Mouse (Mus musculus) kidney, adult 9 months (tissue): Measurements from ENCODE around the gene Iqsec2.

Experiments
- DNase-seq: peaks from one replicate; pipeline ENCODE4 v3.0.0; 2022

Gene Iqsec2

DNA sequence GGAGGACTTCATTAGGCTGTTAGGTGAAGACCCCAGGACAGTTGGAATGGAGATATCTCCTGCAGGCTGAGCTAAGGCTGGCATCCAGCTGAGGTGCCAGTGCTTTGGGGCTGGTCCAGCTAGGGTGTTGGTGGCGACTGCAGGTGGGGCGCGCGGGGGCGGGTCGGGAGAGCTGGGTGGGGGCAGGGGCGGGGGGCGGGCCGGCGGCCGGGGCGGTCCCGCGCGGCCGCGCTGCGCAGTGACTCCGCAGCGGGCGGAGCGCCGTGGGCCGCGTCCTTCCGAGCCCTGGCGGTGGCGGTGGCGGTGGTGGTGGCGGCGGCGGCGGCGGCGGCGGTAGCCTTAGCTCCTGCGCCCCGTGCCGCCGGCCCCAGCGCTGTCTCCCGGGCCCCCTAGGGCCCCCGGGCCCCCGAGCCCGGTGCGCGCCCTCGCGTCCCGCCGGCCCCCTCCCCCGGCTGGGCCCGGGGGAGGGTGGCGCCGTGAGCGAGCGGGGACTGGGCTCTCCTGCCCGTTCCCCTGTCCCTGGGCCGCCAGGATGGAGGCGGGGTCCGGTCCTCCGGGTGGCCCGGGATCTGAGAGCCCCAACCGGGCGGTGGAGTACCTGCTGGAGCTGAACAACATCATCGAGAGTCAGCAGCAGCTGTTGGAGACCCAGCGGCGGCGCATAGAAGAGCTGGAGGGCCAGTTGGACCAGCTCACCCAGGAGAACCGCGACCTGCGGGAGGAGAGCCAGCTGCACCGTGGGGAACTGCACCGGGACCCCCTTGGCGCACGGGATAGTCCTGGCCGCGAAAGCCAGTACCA lies at the start of gene Iqsec2:
Gene Iqsec2 (plus strand): TSS at position 328 of the 801 bp plus-strand sequence.
- no peak for DNase-seq

DNA sequence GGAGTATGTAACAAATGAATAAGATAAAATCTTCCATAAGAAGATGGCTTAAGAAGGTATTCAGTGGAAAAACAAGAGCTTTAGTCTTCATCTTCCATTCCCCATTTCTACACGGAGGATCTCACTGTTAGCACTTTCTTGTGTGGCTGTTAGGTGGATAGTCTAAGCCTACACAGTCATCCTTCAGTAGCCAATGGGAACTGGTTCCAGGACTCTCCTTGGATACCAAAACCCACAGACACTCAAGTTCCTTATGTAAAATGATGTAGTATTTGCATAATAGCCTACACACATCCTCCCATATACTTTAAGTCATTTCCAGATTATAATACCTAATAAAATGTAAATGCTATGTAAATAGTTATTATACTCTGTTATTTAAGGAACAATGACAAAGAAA lies 46.5 kb upstream of the Iqsec2 start:
- DNase-seq, result no peak

DNA sequence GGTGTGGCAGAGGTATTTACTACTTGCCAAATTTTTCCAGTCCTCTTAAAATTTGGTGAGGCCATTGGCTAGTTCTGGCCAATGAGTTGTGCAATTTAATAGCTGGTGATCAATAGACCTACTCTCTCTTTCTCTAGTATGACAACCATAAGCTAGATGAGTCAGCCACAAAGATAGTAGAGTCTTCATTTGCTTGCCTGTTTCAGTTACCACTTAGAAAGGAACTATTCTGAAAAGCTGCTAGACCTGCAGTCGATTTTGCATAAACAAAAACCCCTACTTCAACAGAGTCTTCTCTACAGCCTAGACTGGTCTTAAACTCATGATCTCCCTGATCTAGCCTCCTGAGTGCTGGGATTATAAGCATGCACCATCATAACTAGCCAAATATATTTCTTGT lies 22.4 kb upstream of the Iqsec2 start:
- no peak for DNase-seq

DNA sequence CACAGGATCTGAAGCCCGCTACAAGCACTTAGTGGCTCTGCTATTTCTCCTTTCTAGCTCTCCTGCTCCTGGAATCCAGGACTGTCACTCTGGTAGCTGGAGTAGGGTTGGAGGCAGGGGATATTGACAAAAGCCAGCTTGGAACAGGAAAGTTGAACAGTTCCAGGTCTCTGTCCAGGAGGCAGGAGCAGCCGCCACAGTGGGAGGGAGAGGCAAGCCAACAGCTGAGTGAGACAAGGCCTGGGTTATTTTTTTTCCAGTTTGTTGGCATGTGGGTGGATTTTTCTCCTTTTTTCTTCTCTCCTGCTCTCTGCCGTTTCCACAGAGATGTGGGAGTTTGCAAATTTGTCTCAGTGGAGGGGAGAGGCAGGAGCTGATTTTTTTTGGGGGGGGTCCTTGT lies 13.3 kb upstream of the Iqsec2 start:
- no peak for DNase-seq

GRCm38 (mm10) chrX:152132029-152132428 lies 12.0 kb upstream of the Iqsec2 start:
- no peak for DNase-seq

- DNase-seq, result no peak
Measured at GRCm38 (mm10) chrX:152135195-152135594, 8.9 kb upstream of the Iqsec2 start.

GRCm38 (mm10) chrX:152144742-152145214 lies 710 bp downstream of the Iqsec2 start:
- DNase-seq, result no peak

- DNase-seq, result no peak
Measured at GRCm38 (mm10) chrX:152146150-152146549, 2.1 kb downstream of the Iqsec2 start.

GRCm38 (mm10) chrX:152146691-152147090 lies 2.6 kb downstream of the Iqsec2 start:
- DNase-seq, result no peak

DNA sequence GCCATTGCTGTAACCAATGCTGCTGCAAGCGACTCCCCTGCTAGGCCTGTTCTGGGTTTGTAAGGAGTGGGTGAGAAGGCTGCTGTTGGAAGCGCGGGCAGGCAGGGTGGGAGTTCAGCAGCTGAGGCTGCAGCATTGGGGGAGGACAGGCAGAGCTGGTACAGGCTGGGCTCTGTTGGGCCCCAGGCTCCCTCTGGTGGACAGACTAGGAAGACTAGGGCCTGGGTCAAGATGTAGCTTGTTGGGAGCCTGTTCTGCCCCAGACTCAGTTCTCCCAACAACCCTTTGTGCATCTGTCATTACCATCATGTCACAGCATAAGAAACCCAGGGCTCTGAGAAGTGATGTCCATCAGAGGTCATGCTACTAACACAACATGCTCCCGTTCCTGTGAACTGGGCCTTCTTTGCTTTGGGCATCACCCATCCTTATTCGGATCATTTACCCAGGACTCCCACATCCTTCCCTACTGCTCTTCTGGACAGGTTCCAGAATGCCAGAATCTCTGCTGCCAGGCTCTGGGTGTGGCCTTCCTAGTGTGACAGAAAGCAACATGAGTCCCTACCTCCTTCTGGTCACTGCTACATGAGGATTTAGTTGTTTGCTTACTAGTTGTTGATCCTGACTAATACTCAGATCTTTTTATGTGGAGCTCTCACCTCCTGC lies 3.5 kb downstream of the Iqsec2 start:
- DNase-seq, result peak; percentile 58

DNA sequence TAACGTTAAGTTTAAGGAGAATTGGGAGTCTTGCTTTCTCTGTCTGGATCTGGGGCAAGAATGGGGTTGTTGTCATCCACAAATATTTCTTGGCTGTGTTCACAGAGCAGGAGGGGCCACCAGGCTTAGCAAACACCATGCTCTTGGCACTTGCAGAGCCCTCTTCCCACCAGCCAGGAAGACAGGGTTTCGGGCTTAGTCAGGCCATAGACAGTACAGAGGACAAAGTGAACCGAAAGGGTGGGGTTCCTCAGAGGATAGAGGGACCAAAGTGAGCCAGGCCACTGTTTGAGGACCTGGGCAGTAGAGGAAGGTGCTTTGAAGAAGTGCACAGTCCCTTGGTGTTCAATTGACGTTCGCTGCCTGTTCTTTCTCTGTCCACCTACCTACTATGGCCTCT lies 4.6 kb downstream of the Iqsec2 start:
- DNase-seq, result no peak

DNA sequence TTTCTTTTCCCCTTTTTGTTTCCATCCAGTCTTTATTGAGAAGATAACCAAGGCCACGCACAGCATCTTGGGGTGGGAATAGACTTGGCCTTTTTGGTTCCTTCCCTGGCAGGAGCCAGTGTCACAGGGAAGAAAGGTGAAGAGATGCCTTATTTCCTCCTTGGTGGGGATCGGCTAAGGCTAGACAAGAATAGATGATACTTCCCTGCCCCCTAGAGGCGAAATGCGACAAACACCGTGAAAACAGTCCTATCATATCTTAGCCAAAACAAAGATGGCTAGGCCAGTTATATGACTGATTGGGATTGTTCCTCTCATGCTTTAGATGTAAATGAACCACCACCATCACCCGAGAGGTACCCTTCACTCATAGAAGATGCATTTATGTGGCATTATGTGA lies 7.6 kb downstream of the Iqsec2 start:
- peak; percentile 64 for DNase-seq

- no peak for DNase-seq
Measured at GRCm38 (mm10) chrX:152158294-152158693, 14.2 kb downstream of the Iqsec2 start.

DNA sequence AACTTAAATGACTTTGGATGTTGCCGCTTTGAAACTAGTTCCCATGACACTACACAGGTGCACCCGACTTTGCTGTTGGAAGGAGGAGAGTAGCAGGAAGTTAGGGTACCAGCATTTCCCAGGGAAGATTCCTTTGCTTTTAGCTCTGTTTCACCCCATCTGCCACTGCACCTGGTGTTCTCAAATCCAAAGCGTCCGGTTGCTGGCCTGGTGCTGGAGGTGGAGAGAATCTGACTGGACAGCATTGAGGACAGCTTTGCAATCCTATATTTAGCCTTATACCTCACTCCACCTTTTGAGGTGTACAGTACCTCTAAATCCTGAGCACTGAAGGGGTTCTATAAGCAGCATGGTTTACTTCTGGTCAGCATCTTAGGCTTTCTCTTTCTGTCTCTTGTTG lies 17.3 kb downstream of the Iqsec2 start:
- DNase-seq, result no peak

GRCm38 (mm10) chrX:152164061-152164460 lies 20.0 kb downstream of the Iqsec2 start:
- DNase-seq, result no peak

- DNase-seq, result no peak
Measured at GRCm38 (mm10) chrX:152166161-152166560, 22.1 kb downstream of the Iqsec2 start.

- no peak for DNase-seq
Measured at GRCm38 (mm10) chrX:152168521-152168920, 24.5 kb downstream of the Iqsec2 start.

GRCm38 (mm10) chrX:152171041-152172026 lies 27.3 kb downstream of the Iqsec2 start:
- no peak for DNase-seq

GRCm38 (mm10) chrX:152172487-152172935 lies 28.4 kb downstream of the Iqsec2 start:
- DNase-seq, result peak; percentile 41

DNA sequence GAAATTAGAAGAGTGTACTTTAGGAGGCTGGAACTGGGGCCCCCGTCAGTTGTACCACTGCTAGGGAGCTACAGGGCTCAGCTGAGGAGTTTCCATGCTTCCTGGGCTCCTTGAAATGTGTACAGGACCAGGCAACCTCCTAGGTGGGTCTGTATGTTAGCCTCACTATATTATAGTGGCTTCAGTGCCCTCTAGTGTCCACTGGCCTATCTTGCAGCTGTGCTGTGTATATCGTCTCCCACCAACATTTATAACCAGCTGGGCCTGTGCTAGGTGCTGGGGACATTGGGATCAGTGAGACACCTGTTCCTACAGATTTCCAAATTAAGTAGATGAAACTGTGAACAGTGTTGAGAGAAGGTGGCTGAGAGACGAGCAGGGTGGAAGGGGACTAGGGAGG lies 31.2 kb downstream of the Iqsec2 start:
- DNase-seq, result peak; percentile 54

DNA sequence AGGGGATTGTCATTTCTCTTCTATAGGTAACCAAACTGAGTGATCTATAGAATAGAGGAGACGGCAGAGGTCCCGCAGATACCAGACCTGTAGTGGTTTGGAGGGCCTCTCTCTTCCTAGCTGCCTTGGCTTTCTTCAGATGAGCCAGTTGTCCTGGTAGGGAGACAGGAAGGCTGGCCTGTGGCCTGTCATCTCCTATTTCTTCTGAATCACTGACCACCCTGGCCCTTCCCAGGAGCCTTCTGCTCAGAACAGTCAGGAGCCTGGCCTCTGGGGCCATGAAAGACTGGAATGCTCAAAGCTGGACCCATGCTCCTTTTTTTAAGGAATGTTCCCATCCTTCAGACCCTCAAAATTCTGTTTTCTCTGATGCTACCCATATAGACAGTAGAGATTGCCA lies 33.8 kb downstream of the Iqsec2 start:
- no peak for DNase-seq

GRCm38 (mm10) chrX:152178843-152179545 lies 34.9 kb downstream of the Iqsec2 start:
- DNase-seq, result peak; percentile 85
